Mouse (Mus musculus) layer of hippocampus, postnatal 36 days (tissue): ENCODE results near the gene Ciao2a. TPM values are rescaled to one million over a fixed set of nuclear protein-coding genes. Genes with fewer than 3 reads are reported as not detected.

Source experiments
- DNase-seq, 2 experiments: peaks; one replicate each; pipeline ENCODE4 v3.0.0; 2022
- total RNA-seq, 2 experiments: library from RNA; stranded (reverse); gene quantifications; 2 replicates each; pipeline ENCODE4 v1.2.3; 2021

The Ciao2a gene
- 10 to 100 TPM; 29.5 to 30.0 TPM for total RNA-seq

DNA sequence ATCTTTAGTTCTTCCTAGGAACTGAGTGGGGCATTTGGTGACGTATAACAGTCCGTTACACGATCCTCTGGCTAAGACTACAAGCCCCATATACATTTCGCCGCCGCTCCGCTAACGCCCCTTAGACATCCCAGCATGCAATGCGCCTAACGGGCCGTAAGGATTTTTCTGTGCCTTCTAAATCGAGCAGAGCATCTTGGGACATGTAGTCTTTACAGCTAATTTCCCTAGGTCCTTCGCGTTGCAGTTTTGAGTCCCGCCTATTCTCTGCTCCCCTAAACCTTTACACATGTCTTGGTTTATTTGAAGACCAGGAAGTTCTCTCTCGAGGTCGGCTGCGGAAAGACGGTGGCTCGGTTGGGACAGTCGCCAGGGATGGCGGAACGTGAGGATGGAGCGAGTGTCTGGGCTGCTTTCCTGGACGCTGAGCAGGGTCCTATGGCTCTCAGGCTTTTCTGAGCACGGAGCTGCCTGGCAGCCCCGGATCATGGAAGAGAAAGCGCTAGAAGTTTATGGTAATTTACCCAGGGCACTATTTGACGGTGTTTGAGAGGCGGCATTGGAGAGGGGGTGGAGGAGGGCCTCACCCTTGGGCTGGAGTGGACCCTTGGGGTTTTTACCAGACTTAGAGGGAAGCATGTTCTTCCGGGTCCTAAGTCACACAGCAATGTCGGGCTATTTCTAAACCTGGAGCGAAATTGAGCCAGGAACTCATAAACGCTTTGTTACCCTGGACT is at the start of gene Ciao2a, which contains the start of gene Snx1:
TSS of gene Ciao2a (plus strand) at position 156 of the 737 bp plus-strand sequence.
TSS of gene Snx1 (minus strand) at position 132 of the 737 bp plus-strand sequence.
- DNase-seq: peak; percentile 91 to 92

DNA sequence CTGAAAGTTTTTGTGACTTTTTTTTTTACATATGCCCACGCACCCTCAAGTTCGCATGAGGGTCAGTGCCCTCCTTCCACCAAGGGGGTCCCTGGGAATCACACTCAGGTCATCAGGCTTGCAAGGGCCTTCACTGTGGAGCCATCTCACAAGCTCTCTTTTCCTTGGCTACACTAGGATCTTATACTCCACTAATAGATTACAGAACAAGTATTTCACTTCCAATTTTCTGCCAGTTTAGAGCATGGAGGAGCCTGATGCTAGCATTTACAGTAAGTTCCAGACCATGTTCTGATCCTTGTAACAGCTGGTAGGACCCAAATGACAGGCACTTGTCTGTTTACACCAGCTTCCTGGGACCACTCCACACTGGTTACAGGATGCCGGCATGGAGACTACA is 48.3 kb upstream of the Ciao2a start:
- DNase-seq: no peak

DNA sequence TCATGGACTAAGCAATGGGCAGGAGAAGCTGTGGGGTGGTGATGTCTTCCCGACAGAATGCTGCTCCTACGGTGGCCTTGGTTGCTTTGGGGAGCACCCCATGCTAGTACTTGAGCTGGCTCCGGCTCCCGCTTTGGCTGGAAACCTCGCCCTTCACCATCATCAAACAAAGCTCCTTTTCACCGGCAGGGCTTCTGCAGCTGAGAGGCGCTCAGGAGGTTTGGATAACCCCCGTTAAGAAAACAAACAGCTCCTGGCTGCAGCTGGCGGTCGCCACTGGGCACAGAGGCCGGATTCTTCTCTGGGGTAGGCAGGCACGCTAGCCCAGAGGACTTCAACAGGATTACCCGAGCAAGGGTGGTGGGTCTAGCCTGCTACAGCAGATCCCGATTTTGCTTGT is 47.9 kb upstream of the Ciao2a start:
- DNase-seq: peak in 1 of 2 experiments; percentile 39

DNA sequence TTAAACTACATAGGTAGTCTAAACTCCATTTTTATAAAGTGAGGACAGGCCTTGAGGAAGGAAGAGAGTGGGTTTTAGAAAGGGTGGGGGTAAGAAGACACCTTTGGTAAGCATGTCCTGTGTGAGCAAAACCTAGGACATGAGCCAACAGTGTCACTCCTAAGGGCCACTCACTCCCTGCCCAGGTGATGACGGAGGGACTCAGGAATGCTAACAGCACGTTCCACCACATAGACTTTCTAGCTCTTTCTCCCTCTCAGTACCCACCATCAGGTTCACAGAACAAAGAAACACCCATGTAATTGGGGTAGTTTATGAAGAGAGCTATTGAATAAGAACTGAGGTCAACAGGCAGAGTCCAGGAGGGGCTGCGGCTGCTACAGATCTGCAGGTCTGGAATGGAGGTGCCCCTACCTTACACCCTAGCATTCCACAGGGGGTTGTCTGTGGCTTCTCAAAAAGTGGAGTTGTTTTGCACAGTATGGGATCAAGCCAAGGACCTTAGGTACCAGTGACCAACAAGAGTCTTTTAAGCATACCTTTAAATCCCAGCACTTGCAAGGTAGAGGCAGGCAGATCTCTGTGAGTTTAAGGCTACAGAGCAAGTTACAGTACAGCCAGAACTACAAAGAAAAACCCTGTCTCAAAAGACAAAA is 45.5 kb upstream of the Ciao2a start:
- no peak for DNase-seq

GRCm38 (mm10) chr9:66081999-66082398 is 44.4 kb upstream of the Ciao2a start:
- no peak for DNase-seq

- no peak for DNase-seq
Observed at GRCm38 (mm10) chr9:66084171-66084570, 42.2 kb upstream of the Ciao2a start.

DNA sequence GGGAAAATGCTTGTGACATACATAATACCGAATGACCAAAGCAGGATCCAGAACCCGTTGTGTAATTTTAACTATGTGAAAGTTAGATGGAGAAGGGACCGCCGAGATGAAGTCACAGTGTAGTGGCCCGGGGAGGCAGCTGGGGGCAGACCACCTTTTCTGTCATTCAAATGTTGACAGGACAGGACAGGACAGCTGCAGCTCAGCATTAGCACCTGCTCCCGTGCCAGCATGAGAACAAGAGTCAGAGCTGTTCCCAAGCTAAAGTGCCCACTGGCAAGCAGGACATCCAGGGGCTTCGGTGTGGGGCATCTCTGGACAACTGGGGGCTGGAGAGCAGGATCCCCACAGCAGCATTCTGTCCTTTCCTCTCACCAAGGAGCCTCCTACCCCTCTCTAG is 39.3 kb upstream of the Ciao2a start:
- DNase-seq: no peak

DNA sequence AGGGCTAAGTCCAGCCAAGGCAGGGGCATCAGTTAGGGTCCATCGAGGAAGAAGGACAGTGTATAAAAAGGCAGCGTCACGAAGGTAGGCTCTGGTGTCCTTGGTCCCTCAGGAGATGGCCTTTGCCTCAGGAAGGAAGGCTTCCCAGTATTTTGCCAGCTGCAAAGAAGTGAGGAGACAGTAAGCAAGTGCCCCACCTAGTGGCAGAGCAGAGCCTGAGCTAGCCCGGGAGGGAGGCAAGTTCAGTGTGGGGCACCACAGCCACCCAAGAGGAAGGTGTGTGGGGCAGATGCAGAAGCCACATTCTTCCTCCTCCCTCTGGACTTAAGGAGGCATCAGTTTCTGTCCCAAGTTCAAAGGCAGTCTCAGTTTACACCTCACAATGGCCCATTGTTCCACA is 38.0 kb upstream of the Ciao2a start:
- peak in 1 of 2 experiments; percentile 48 for DNase-seq

GRCm38 (mm10) chr9:66090593-66091244 is 35.7 kb upstream of the Ciao2a start:
- DNase-seq: no peak

DNA sequence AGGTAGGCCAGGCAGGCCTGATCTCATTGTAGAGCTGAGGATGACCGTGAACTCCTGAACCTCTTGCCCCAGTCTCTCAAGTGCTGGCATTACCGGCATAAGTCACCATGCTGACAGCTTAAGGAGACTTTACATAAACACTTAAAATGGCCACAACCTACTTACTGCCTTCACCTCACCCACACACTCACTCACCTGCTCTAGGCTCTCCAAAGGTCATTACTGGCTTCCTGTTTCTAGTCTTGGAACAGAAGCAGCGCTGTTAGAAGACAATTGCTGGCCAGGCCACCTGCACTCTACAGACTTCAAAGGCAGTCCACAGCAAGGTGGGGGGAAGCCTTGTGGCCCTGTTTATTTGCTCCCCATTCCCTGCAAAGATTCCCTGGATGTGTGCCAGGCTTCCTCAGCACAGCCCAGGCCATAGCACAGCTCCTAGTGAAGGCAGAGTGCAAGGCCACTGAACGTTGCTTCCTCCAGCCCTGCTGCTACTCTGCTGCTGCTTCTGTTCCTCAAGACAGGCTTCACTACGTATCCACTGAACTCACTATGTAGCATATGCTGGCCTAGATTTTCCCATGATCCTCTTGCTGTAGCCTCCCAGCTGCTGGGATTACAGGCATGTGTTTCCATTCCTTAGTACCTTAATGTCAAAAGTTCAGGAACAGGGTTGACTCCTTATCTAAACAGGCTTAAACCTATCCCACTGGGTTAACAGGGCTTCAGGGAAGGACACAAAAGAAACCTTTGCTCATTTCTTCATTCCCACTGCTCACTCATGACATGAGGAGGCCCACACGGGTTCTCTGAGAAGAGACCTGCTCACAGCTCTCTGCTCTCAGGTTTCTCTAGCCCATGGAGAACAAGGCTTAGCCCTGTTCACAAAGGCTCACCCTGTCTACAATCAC is 34.8 kb upstream of the Ciao2a start:
- DNase-seq: no peak

GRCm38 (mm10) chr9:66092664-66093063 is 33.7 kb upstream of the Ciao2a start:
- DNase-seq: no peak

DNA sequence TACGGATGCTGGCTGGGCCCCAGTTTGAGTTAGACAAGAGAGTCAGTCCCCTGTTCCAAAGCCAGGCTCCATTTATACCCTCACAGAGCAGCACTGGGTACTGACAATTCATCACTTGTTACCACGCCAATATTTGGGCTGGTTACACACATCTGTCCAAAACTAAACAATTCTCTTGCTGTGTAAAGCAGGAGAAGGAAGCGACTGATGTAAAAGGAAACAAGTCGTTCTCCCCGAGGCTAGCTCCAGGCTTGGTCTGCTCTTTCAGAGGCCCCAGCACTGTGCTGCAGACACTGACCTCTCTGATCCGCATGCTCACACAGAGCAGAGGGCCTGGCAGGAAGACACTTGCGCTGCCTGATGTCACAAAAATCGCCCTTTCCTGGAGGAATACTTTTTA is 24.8 kb upstream of the Ciao2a start:
- DNase-seq: peak; percentile 34 to 48

GRCm38 (mm10) chr9:66102668-66103067 is 23.7 kb upstream of the Ciao2a start:
- no peak for DNase-seq

DNA sequence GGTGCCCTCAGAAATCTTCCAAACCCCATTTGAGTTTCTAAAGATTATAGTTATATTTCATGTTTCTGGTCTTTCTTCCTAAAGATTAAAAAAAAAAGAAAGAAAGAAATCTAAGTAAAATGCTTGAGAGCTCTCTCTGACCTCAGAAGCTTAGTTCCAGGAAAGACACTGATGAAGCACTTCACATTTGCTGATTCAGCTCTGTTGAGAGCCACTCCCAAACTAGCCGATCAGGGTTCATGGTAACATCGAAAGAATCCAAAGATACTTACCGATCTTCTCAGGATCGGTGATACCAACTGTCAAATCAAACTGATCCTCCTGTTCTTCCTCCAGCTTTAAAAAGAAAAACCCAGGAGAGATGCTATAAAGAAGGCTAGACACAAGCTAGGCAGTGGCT is 21.8 kb upstream of the Ciao2a start:
- no peak for DNase-seq

DNA sequence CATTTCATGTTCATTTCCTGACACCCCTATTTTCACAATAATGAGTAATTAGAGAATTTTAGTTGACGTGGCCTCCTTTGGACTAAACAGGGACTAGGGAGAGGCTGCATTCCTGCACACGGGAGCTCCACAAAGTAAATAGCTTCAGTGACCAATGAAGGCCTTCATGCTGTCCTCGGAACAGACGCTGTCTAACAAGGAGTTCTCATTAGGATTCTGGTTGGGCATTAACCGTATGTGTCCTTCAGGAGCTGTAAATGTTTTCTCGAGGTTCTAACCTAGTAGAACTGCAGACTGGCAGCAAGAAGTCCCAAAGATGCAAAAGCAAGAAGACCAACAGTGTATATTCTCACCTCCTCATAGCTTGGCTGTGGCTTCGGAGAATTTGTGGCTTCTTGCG is 21.2 kb upstream of the Ciao2a start:
- DNase-seq: no peak

DNA sequence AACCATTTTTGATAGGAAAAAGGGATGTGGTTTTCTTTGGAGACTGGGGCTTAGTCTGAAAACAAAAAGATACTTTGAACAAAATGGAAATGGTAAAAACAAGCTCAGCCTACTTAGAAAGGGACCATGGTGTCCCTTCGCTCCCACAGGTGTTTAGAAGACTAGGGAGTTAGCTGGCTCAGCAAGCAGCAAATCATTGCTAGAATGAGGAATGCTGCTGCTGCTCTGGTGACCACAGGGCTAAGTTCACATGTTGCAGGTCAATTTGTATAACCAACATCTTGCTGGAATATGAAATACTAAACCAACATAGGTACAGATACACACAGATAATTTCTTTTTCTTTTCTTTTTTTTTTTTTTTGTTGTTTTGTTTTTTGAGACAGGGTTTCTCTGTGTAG is 16.8 kb upstream of the Ciao2a start:
- DNase-seq: no peak

DNA sequence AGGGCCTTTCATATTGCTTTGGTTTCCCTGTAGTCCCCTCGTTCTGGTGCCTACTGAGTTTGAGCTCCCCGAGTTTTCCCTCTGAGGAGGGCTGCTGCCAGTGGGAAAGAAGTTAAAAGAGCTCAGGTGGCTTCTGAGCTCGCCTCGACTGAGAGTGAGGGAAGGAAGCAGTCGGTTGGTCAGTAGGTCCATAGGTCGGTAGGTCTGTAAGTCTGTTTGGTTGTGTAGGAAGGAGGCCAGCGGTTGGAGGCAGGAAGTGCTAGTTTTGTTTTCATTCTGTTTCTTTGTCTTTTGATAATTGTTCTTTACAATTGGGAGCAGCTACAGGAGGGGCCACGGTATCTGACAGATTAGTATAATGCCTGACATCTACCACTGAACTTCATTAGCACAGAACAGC is 16.3 kb upstream of the Ciao2a start:
- DNase-seq: no peak

- no peak for DNase-seq
Observed at GRCm38 (mm10) chr9:66110611-66111379, 15.6 kb upstream of the Ciao2a start.

GRCm38 (mm10) chr9:66114341-66114740 is 12.1 kb upstream of the Ciao2a start:
- DNase-seq: no peak

DNA sequence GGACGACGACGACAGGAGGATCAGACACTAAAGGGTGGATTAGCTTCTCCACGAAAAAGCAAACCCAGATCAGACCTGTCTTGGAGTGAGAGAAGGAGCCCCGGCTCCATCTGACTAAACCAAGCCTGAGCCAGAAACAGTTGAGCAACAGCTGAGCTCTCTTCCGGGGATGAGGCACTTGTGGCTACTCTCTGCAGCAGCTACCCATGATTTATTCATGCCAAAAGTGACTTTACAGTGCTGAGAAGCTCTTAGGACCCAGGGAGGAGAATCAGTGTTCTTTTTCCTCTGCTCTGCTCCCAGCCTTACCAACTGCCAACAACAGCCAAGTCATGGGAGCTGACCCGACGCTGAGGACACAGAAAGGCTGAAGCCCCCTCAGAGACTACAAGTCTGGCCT is 9.5 kb upstream of the Ciao2a start:
- no peak for DNase-seq

DNA sequence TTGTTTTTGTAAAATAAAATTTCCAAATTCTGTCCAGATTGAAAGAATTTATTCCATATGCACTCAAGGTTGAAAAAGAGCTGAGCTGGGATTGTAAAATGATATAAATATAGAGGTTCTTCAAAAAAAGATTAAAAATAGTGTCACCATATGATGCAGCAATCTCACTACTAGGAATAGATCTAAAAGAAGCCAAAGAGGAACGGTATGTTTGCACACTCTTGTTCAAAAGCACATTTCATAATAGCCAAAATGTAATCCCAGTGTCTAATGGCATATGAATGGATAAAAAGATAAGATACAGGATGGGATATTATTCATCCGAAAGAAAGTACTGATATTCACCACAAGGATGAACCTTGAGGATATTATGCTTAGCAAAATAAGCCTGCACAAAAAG is 6.9 kb upstream of the Ciao2a start:
- no peak for DNase-seq

GRCm38 (mm10) chr9:66120106-66120505 is 6.3 kb upstream of the Ciao2a start:
- DNase-seq: no peak
